Mouse (Mus musculus) gastrocnemius, postnatal 36 days (tissue): ENCODE data around the gene Tas2r109. TPM values are rescaled to one million over a fixed set of nuclear protein-coding genes. Genes with fewer than 3 reads are reported as not detected.
"Not testable (repeated sequence)": the region's sequence is repeated elsewhere in the genome, so short reads cannot be mapped to it uniquely, and the experiment has no call there.

ENCODE experiments used
- DNase-seq, 2 experiments: peaks; one replicate each; pipeline ENCODE4 v3.0.0; 2022
- intact Hi-C: fragments of 180-260 bp; cut with DNase I; formaldehyde crosslinking; loops from one replicate; pipeline ENCODE4 v1.15.1; 2025
- long read RNA-seq, 2 experiments: library from polyadenylated mRNA; stranded (forward); transcript quantifications; one replicate each; pipeline ENCODE4 v2.0.0; 2021
- total RNA-seq, 2 experiments: library from RNA; stranded (reverse); gene quantifications; 2 replicates each; pipeline ENCODE4 v1.2.3; 2021

The Tas2r109 gene
- total RNA-seq = not detected
- long read RNA-seq, experiment 1 = 0 reads
- long read RNA-seq, experiment 2 = 0 reads

GRCm38 (mm10) chr6:132980865-132981264 lies at the start of gene Tas2r109:
Gene Tas2r109 (minus strand): TSS chr6:132980965.
- DNase-seq = no peak
- intact Hi-C loops = loop anchor here (10.0 kb wide), 1 partner anchor 176 kb away; the partner anchor contains the start of gene Tas2r117

DNA sequence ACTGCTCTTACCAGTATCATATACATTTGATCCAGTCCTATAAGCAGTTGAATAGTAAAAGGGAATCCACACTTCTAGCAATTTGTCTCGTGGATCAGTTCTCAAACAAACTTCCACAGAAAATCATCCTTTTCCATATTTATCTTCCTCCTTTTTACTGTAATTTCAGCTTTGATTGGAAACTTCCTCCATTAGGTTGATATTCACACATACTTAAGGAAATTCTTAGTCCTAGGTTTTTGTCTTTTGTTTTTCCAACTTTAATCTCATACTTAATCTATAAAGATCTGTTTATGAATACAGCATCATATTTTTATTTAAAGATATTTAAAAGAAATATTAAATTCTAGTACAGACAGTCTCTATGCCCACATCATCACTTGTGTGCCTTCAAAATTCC lies 22.9 kb downstream of the Tas2r109 start, which contains the start of gene Tas2r131:
Gene Tas2r131 (minus strand): TSS at position 101 of the 400 bp plus-strand sequence.
- intact Hi-C loops = no loop called here

DNA sequence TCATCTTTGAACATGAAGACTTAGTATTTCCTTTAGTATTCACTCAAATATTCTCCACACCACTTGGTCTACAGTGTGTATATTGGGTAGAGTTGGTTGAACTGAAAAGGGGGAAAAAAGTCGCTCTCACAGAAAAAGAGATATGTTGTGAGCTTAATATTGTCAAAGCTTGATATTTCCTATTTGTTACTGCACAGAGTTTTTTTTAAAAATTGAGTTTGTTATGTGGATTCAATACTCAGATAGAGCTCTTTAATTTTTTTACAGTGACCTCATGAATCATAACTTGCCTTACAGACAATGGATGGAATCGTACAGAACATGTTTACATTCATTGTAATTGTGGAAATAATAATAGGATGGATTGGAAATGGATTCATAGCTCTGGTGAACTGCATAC lies 30.0 kb downstream of the Tas2r109 start, which contains the start of gene Tas2r129:
Gene Tas2r129 (plus strand): TSS at position 301 of the 400 bp plus-strand sequence.
- intact Hi-C loops = no loop called here
- DNase-seq = no peak

More for the DNA sequence above, 22.9 kb downstream of the Tas2r109 start, which contains the start of gene Tas2r131:
- DNase-seq = no peak

GRCm38 (mm10) chr6:132941376-132941775 lies 39.4 kb downstream of the Tas2r109 start:
- DNase-seq, intact Hi-C loops: not testable (repeated sequence)

Other genes starting within 250 kb of the Tas2r109 start
- gene Tas2r115, start 242.9 kb downstream of the Tas2r109 start, total RNA-seq = not detected
- not detected for gene Tas2r124, start 226.2 kb downstream of the Tas2r109 start, total RNA-seq
- gene Tas2r102, start 218.8 kb downstream of the Tas2r109 start, total RNA-seq = not detected
- gene Tas2r136, start 202.8 kb downstream of the Tas2r109 start, total RNA-seq = not detected
- gene Tas2r117, start 178.1 kb downstream of the Tas2r109 start, total RNA-seq = not detected
- not detected for gene Tas2r123, start 133.8 kb downstream of the Tas2r109 start, total RNA-seq
- gene Tas2r116, start 125.5 kb downstream of the Tas2r109 start, total RNA-seq = not detected
- gene Tas2r110, start 113.0 kb downstream of the Tas2r109 start, total RNA-seq = not detected
- not detected for gene Tas2r113, start 88.0 kb downstream of the Tas2r109 start, total RNA-seq
- gene Tas2r125, start 71.3 kb downstream of the Tas2r109 start, total RNA-seq = not detected
- not detected for gene Tas2r129, start 29.9 kb downstream of the Tas2r109 start, total RNA-seq
- gene Tas2r131, start 23.0 kb downstream of the Tas2r109 start, total RNA-seq = not detected
- gene Tas2r103, start 56.1 kb upstream of the Tas2r109 start, total RNA-seq = not detected
- not detected for gene Tas2r140, start 74.9 kb upstream of the Tas2r109 start, total RNA-seq
- gene Smim10l1, start 123.9 kb upstream of the Tas2r109 start, total RNA-seq = 100 to 1,000 TPM; 111 to 129 TPM